Mouse (Mus musculus): ENCODE results near the gene Rpl10l.

Gene Rpl10l

GRCm38 (mm10) chr12:66283991-66284622, at the start of gene Rpl10l:
Gene Rpl10l (minus strand): TSS chr12:66284401.
- DNase-seq (ENCODE audit: low read depth): no peak

- no peak for DNase-seq (ENCODE audit: low read depth)
These were observed 8.3 kb downstream of the Rpl10l start for GRCm38 (mm10) chr12:66275890-66276289.

GRCm38 (mm10) chr12:66245461-66246099, 38.6 kb downstream of the Rpl10l start:
- no peak for DNase-seq (ENCODE audit: low read depth)

- no peak for DNase-seq (ENCODE audit: low read depth)
These were observed 50.0 kb downstream of the Rpl10l start for GRCm38 (mm10) chr12:66234158-66234557.
